Mouse (Mus musculus): ENCODE results near the gene Rap1a. TPM values are rescaled to one million over a fixed set of nuclear protein-coding genes. Genes with fewer than 3 reads are reported as not detected.

Rap1a gene
- total RNA-seq, 2 experiments from 2014 or later = 170 to 173 TPM

- DNase-seq (ENCODE audit: low spot score in 2 of 2) = no peak
These were observed 32.6 kb downstream of the Rap1a start for GRCm38 (mm10) chr3:105768529-105768928.

GRCm38 (mm10) chr3:105763132-105763851 lies 37.8 kb downstream of the Rap1a start:
- DNase-seq (ENCODE audit: low spot score in 2 of 2) = no peak

- no peak for DNase-seq (ENCODE audit: low spot score in 2 of 2)
These were observed 41.1 kb downstream of the Rap1a start for GRCm38 (mm10) chr3:105760063-105760462.

GRCm38 (mm10) chr3:105758658-105759057 lies 42.5 kb downstream of the Rap1a start:
- no peak for DNase-seq (ENCODE audit: low spot score in 2 of 2)

GRCm38 (mm10) chr3:105758098-105758497 lies 43.0 kb downstream of the Rap1a start:
- no peak for DNase-seq (ENCODE audit: low spot score in 2 of 2)

- DNase-seq (ENCODE audit: low spot score in 2 of 2) = no peak
These were observed 43.6 kb downstream of the Rap1a start for GRCm38 (mm10) chr3:105757323-105758083.

GRCm38 (mm10) chr3:105756505-105756904 lies 44.6 kb downstream of the Rap1a start:
- no peak for DNase-seq (ENCODE audit: low spot score in 2 of 2)

GRCm38 (mm10) chr3:105755123-105755522 lies 46.0 kb downstream of the Rap1a start:
- no peak for DNase-seq (ENCODE audit: low spot score in 2 of 2)

GRCm38 (mm10) chr3:105754184-105754583 lies 47.0 kb downstream of the Rap1a start:
- no peak for DNase-seq (ENCODE audit: low spot score in 2 of 2)

GRCm38 (mm10) chr3:105750810-105751209 lies 50.3 kb downstream of the Rap1a start:
- no peak for DNase-seq (ENCODE audit: low spot score in 2 of 2)

GRCm38 (mm10) chr3:105746542-105746941 lies 54.6 kb downstream of the Rap1a start:
- no peak for DNase-seq (ENCODE audit: low spot score in 2 of 2)

- DNase-seq (ENCODE audit: low spot score in 2 of 2) = no peak
These were observed 63.5 kb downstream of the Rap1a start for GRCm38 (mm10) chr3:105737666-105738065.

- DNase-seq (ENCODE audit: low spot score in 2 of 2) = no peak
These were observed 64.1 kb downstream of the Rap1a start for GRCm38 (mm10) chr3:105737070-105737469.

GRCm38 (mm10) chr3:105736148-105736547 lies 65.0 kb downstream of the Rap1a start:
- DNase-seq (ENCODE audit: low spot score in 2 of 2) = no peak

GRCm38 (mm10) chr3:105735285-105735684 lies 65.9 kb downstream of the Rap1a start:
- DNase-seq (ENCODE audit: low spot score in 2 of 2) = no peak

- DNase-seq (ENCODE audit: low spot score in 2 of 2) = no peak
These were observed 67.6 kb downstream of the Rap1a start for GRCm38 (mm10) chr3:105733538-105733937.

- no peak for DNase-seq (ENCODE audit: low spot score in 2 of 2)
These were observed 68.8 kb downstream of the Rap1a start for GRCm38 (mm10) chr3:105732360-105732759.

GRCm38 (mm10) chr3:105726037-105726436 lies 75.1 kb downstream of the Rap1a start:
- no peak for DNase-seq (ENCODE audit: low spot score in 2 of 2)

- no peak for DNase-seq (ENCODE audit: low spot score in 2 of 2)
These were observed 78.6 kb downstream of the Rap1a start for GRCm38 (mm10) chr3:105722510-105722909.

- no peak for DNase-seq (ENCODE audit: low spot score in 2 of 2)
These were observed 79.4 kb downstream of the Rap1a start for GRCm38 (mm10) chr3:105721681-105722201.

GRCm38 (mm10) chr3:105720514-105720913 lies 80.6 kb downstream of the Rap1a start:
- no peak for DNase-seq (ENCODE audit: low spot score in 2 of 2)

- no peak for DNase-seq (ENCODE audit: low spot score in 2 of 2)
These were observed 81.2 kb downstream of the Rap1a start for GRCm38 (mm10) chr3:105719979-105720378.

Data from adrenal gland, postnatal 4 days (tissue).